ENCODE assay signal across 11 mouse cellular contexts in the genomic region with DNA sequence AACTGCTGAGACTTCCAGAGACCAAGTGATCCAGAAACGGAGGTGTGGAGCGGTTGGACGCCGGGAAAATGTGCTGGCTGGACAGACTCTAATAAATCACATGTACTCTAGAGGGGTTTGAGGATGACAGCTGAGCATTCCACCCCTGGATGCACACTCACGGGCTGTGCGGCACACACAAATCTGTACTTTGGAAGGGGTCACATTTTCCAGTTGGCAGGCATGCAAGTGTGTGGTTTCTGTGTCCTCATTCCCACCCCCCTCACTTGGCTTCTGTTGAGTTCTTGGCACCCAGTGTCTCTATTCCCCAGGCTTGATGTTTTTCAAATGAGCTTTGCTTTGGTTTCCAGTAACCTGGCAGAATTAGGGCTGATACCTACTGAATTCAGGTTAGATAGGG. TPM values are rescaled to one million over a fixed set of nuclear protein-coding genes. Genes with fewer than 3 reads are reported as not detected.
A peak's percentile ranks its signal among the peaks of the same experiment; 100 is the strongest.
DNase-seq lines count a peak whose midpoint lies in the region; ATAC-seq lines count a peak whose summit lies in the region.
"Had no signal": no experiment of that assay in that cellular context is flagged by ENCODE, and none has a peak within 500 bp of the region (broad histone marks: within the 10 kb centered on the region; RNA-seq: fewer than 3 reads in every experiment).

No protein-coding gene starts in this region.

- peak; percentile 85 for ATAC-seq in hindbrain, embryonic 16.5 days
- no peak for ATAC-seq in hindbrain, embryonic 11.5 days (ENCODE audit: low FRiP score)
- no peak for ATAC-seq in granulocyte monocyte progenitor cell, adult 5-6 weeks (replicated peaks; ENCODE audit: poor library complexity, severe bottlenecking)

- H3K27me3 ChIP-seq in hindbrain, embryonic 16.5 days (replicated peaks; ENCODE audit: control insufficient read depth, insufficient read depth, low read length), result no peaks in the 10 kb centered on the region
- no peaks in the 10 kb centered on the region for H3K27me3 ChIP-seq in hindbrain, embryonic 11.5 days (ENCODE audit: control insufficient read depth, insufficient read depth, low read length)
- H3K27me3 ChIP-seq: liver, embryonic 15.5 days had no signal

- H3K36me3 ChIP-seq in hindbrain, embryonic 16.5 days (ENCODE audit: control insufficient read depth, insufficient read depth, low read length), result peaks cover 20% of the 10 kb centered on the region
- H3K36me3 ChIP-seq in hindbrain, embryonic 11.5 days (ENCODE audit: control insufficient read depth, insufficient read depth, low read length), result no peaks in the 10 kb centered on the region

- H3K4me2 ChIP-seq in hindbrain, embryonic 16.5 days (ENCODE audit: low read length), result no peak overlapping the region
- H3K4me2 ChIP-seq in hindbrain, embryonic 11.5 days (replicated peaks; ENCODE audit: low read depth, low read length), result no peak overlapping the region
- H3K4me2 ChIP-seq: liver, embryonic 15.5 days had no signal

- no peak overlapping the region for H3K4me3 ChIP-seq in hindbrain, embryonic 16.5 days (ENCODE audit: low read length)
- no peak overlapping the region for H3K4me3 ChIP-seq in hindbrain, embryonic 11.5 days (ENCODE audit: low read depth, low read length)
- H3K4me3 ChIP-seq: liver, embryonic 15.5 days had no signal

- DNase-seq in hindbrain, embryonic 11.5 days (ENCODE audit: low spot score), result no peak
- DNase-seq in right cerebral cortex, postnatal 10 days (ENCODE audit: low spot score in 2 of 2), result peak; percentile 60 to 67
- no peak for DNase-seq in right cerebral cortex, adult 18-20 months
- peak; percentile 31 to 38 for DNase-seq in kidney, adult 8-10 months
- DNase-seq in embryo, embryonic 11 days, result no peak
- DNase-seq: heart, adult 18-20 months; retina, postnatal 1 day; thymus, postnatal 25 days had no signal

- peak overlapping the region; percentile 9 for H3K27ac ChIP-seq in hindbrain, embryonic 16.5 days (ENCODE audit: low read depth, low read length)
- no peak overlapping the region for H3K27ac ChIP-seq in hindbrain, embryonic 11.5 days (ENCODE audit: low read depth, low read length)
- H3K27ac ChIP-seq: liver, embryonic 15.5 days had no signal

- no peaks in the 10 kb centered on the region for H3K9me3 ChIP-seq in hindbrain, embryonic 16.5 days (ENCODE audit: control insufficient read depth, low read length)
- no peaks in the 10 kb centered on the region for H3K9me3 ChIP-seq in hindbrain, embryonic 11.5 days (ENCODE audit: control insufficient read depth, low read length)
- H3K9me3 ChIP-seq: liver, embryonic 15.5 days had no signal

- no peaks in the 10 kb centered on the region; the same call in 1 of the 2 replicates for H3K4me1 ChIP-seq in hindbrain, embryonic 16.5 days (ENCODE audit: control insufficient read depth, insufficient read depth, low read depth, low read length)
- H3K4me1 ChIP-seq in hindbrain, embryonic 11.5 days (replicated peaks; ENCODE audit: control insufficient read depth, insufficient read depth, low read length), result no peaks in the 10 kb centered on the region
- H3K4me1 ChIP-seq: liver, embryonic 15.5 days had no signal

- no peak overlapping the region for H3K9ac ChIP-seq in hindbrain, embryonic 16.5 days (ENCODE audit: low read depth, low read length)
- H3K9ac ChIP-seq in hindbrain, embryonic 11.5 days (ENCODE audit: low read depth, low read length), result no peak overlapping the region
- H3K9ac ChIP-seq: liver, embryonic 15.5 days had no signal

- 55% methylated on average over 6 of the region's 6 CpGs for WGBS in hindbrain, embryonic 16.5 days
- 87% methylated on average over 6 of the region's 6 CpGs for WGBS in hindbrain, embryonic 11.5 days

RNA-seq across cellular contexts. Expression of gene Ikbke, which starts 20.4 kb away (rescaled TPM):
- polyA plus RNA-seq in hindbrain, embryonic 16.5 days (2015; fragmentation: Nextera tagmentation; extraction: Ambion mirVana), result 0.76 and 1.3 TPM in 2 replicates
- polyA plus RNA-seq in hindbrain, embryonic 11.5 days (2014; fragmentation: Nextera tagmentation; extraction: Ambion mirVana), result 0.49 and 0.66 TPM in 2 replicates
- total RNA-seq in granulocyte monocyte progenitor cell, adult 5-6 weeks (2014; fragmentation: Nextera tagmentation), result 57.6 and 57.9 TPM in 2 replicates
- total RNA-seq in granulocyte monocyte progenitor cell, adult 5-6 weeks (2017), result 26.2 and 31.7 TPM in 2 replicates

RNA-seq across cellular contexts. Expression of gene Rassf5, which starts 54.7 kb away (rescaled TPM):
- 5.5 and 6.7 TPM in 2 replicates for polyA plus RNA-seq in hindbrain, embryonic 16.5 days (2015; fragmentation: Nextera tagmentation; extraction: Ambion mirVana)
- polyA plus RNA-seq in hindbrain, embryonic 11.5 days (2014; fragmentation: Nextera tagmentation; extraction: Ambion mirVana), result 1.1 and 1.5 TPM in 2 replicates
- total RNA-seq in granulocyte monocyte progenitor cell, adult 5-6 weeks (2014; fragmentation: Nextera tagmentation), result 48.5 and 59.1 TPM in 2 replicates
- total RNA-seq in granulocyte monocyte progenitor cell, adult 5-6 weeks (2017), result 48.9 and 52.7 TPM in 2 replicates

Comparison
In these comparisons a context has a peak if more than half of its experiments do, and no peak if none do; other contexts are left out.
1. DNase-seq: peak in right cerebral cortex, postnatal 10 days (2 of 2) and kidney, adult 8-10 months (2 of 2); none in hindbrain, embryonic 11.5 days (single experiment), right cerebral cortex, adult 18-20 months (single experiment) and embryo, embryonic 11 days (single experiment).